ENCODE assay signal across 28 mouse cellular contexts in genomic region chrX:95525166-95525565, GRCm38 (mm10). TPM values are rescaled to one million over a fixed set of nuclear protein-coding genes. Genes with fewer than 3 reads are reported as not detected.
"Had no signal": no experiment of that assay in that cellular context is flagged by ENCODE, and none has a peak within 500 bp of the region (broad histone marks: within the 10 kb centered on the region; RNA-seq: fewer than 3 reads in every experiment).

No protein-coding gene starts in this region.

- H3K4me3 ChIP-seq: lung, embryonic 15.5 days; megakaryocyte, embryonic 14.5 days; midbrain, embryonic 10.5 days; midbrain, embryonic 12.5 days; myocyte; neural tube, embryonic 13.5 days; neural tube, embryonic 15.5 days had no signal

- H3K9ac ChIP-seq: liver, embryonic 14.5 days; lung, embryonic 15.5 days; midbrain, embryonic 12.5 days; neural tube, embryonic 13.5 days; neural tube, embryonic 15.5 days had no signal

- DNase-seq: lung, adult 2 months; lung, postnatal 14 days; lung, postnatal 4 days; midbrain, embryonic 14.5 days; retina, postnatal 1 day; right cerebral cortex, adult 18-20 months; right cerebral cortex, postnatal 25 days; right cerebral cortex, postnatal 4 days; spleen, adult 18-20 months; thymus, adult 18-20 months; thymus, postnatal 14 days; thymus, postnatal 36 days had no signal

- H3K27ac ChIP-seq: liver, embryonic 14.5 days; lung, embryonic 15.5 days; midbrain, embryonic 10.5 days; midbrain, embryonic 12.5 days; neural tube, embryonic 13.5 days; neural tube, embryonic 15.5 days had no signal

- H3K27me3 ChIP-seq: lung, embryonic 15.5 days; midbrain, embryonic 12.5 days; neural tube, embryonic 13.5 days; neural tube, embryonic 15.5 days had no signal

- H3K4me1 ChIP-seq: lung, embryonic 15.5 days; midbrain, embryonic 10.5 days; midbrain, embryonic 12.5 days; neural tube, embryonic 13.5 days; neural tube, embryonic 15.5 days had no signal

- H3K9me3 ChIP-seq: lung, embryonic 15.5 days; megakaryocyte, embryonic 14.5 days; midbrain, embryonic 10.5 days; midbrain, embryonic 12.5 days; neural tube, embryonic 13.5 days; neural tube, embryonic 15.5 days had no signal

- ATAC-seq: lung, postnatal 0 days; midbrain, embryonic 16.5 days had no signal

- H3K36me3 ChIP-seq: lung, embryonic 15.5 days; midbrain, embryonic 10.5 days; midbrain, embryonic 12.5 days; neural tube, embryonic 13.5 days; neural tube, embryonic 15.5 days had no signal

RNA-seq across cellular contexts. Expression of gene Asb12, which starts 32.6 kb away (rescaled TPM):
- polyA plus RNA-seq: liver, embryonic 14.5 days; lung, postnatal 0 days; midbrain, embryonic 10.5 days; neural tube, embryonic 11.5 days; small intestine, adult 2 months; stomach, embryonic 14.5 days; thymus, postnatal 0 days had no signal

RNA-seq across cellular contexts. Expression of gene Pfn5, which starts 32.7 kb away (rescaled TPM):
- polyA plus RNA-seq: liver, embryonic 14.5 days; liver, embryonic 16.5 days; lung, adult 2 months; lung, embryonic 15.5 days; lung, postnatal 0 days; midbrain, embryonic 10.5 days; midbrain, embryonic 12.5 days; midbrain, embryonic 14.5 days; midbrain, embryonic 16.5 days; myocyte; neural tube, embryonic 11.5 days; neural tube, embryonic 13.5 days; neural tube, embryonic 15.5 days; small intestine, adult 2 months; stomach, embryonic 14.5 days; stomach, embryonic 16.5 days; thymus, postnatal 0 days had no signal
